Mouse (Mus musculus): ENCODE measurements around the gene 1700012B07Rik. TPM values are rescaled to one million over a fixed set of nuclear protein-coding genes. Genes with fewer than 3 reads are reported as not detected.

The 1700012B07Rik gene
- polyA plus RNA-seq, 1 experiment from 2014 or later = not detected

DNA sequence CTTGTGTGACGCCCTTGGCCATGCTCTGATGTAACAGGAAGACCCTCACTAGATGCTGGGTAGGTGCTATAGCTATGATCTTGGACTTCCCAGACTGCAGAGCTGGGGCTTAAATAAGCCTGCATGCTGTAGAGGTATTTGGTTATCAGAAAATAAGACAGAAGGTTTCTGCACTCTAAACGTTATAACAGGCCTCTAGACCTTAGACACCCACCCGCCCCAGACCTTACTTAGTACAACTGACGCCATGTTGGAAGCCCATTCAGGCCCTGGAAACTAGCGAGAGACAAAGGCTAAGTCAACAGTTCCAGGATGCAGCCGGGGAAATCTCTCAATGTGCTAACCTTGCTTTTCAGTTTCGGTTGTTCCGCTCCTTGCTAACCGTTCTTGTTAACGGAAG, 44.2 kb upstream of the 1700012B07Rik start:
- Histone ChIP-seq H3K4me1 (ENCODE audit: control insufficient read depth, insufficient read depth, low read length) (no peaks in the 10 kb centered on the region), H3K4me2 (no peak overlapping the region), H3K9me3 (replicated peaks; ENCODE audit: control insufficient read depth, low read length) (no peaks in the 10 kb centered on the region), H3K27me3 (ENCODE audit: control insufficient read depth, insufficient read depth, low read length) (no peaks in the 10 kb centered on the region; the same call in 1 of the 2 replicates), H3K4me3 (ENCODE audit: low read depth, low read length) (no peak overlapping the region), H3K36me3 (ENCODE audit: control insufficient read depth, insufficient read depth, low read length) (no peaks in the 10 kb centered on the region), H3K9ac (ENCODE audit: low read depth, low read length) (no peak overlapping the region), H3K27ac (ENCODE audit: low read depth, low read length) (no peak overlapping the region)
- WGBS (ENCODE audit: insufficient replicate concordance) = 77% methylated on average over 10 of the region's 10 CpGs
- no peak for ATAC-seq (replicated peaks; ENCODE audit: insufficient number of reproducible peaks, low FRiP score, low TSS enrichment)

DNA sequence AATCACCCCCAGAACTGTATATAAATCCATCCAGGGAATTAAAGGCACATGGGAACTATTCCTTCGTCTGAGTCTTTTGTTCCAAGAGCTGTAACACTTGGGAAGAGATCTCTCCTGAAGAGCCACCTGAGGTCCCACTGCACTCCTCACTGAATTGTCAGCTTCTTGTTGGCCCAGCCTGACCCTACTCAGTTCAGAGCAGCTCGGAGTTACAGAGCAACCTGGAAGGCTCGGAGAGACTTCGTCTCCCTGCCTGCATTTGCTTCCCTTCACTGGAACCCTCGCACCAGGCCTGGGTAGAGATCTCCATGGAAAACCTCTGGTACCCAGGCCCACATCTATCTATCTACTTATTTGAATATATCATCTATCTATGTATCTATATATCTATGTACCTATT, 40.0 kb upstream of the 1700012B07Rik start:
- Histone ChIP-seq H3K9ac (ENCODE audit: low read depth, low read length) (no peak overlapping the region), H3K9me3 (replicated peaks; ENCODE audit: control insufficient read depth, low read length) (no peaks in the 10 kb centered on the region; the same call in 1 of the 2 replicates), H3K4me1 (ENCODE audit: control insufficient read depth, insufficient read depth, low read length) (no peaks in the 10 kb centered on the region), H3K27me3 (ENCODE audit: control insufficient read depth, insufficient read depth, low read length) (no peaks in the 10 kb centered on the region; the same call in 1 of the 2 replicates), H3K36me3 (ENCODE audit: control insufficient read depth, insufficient read depth, low read length) (no peaks in the 10 kb centered on the region), H3K4me2 (no peak overlapping the region), H3K4me3 (ENCODE audit: low read depth, low read length) (no peak overlapping the region), H3K27ac (ENCODE audit: low read depth, low read length) (no peak overlapping the region)
- ATAC-seq (replicated peaks; ENCODE audit: insufficient number of reproducible peaks, low FRiP score, low TSS enrichment) = no peak
- 78% methylated on average over 5 of the region's 5 CpGs for WGBS (ENCODE audit: insufficient replicate concordance)

DNA sequence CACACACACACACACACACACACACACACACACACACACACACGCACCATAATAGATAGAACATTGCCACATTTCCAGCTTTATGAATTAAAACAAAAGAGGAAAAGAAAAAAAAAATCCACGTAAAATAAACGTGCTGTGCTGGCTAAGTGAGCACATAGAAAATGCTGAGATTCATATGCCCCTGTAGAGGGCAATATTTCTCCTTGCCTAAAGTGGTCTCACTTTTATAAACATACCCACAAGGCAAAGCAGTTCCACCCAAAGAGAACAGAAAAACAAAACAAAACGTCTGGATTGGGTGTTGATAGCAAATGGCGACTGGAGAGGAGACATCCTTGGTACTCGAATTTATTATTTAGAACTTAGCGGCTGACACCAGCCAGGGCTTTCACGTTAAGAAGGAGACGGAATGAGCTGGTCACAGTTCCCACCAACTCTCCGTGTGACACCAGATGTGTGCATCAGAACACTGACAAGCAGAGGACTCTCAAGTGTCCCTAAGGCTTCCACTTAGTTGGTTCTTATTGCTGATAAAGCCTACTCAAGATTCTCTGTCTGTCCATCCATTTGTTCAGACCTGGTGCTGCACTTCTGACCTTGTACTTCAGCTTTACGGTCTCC, 38.8 kb upstream of the 1700012B07Rik start:
- 71% methylated on average over 11 of the region's 11 CpGs for WGBS (ENCODE audit: insufficient replicate concordance)

GRCm38 (mm10) chr11:109865526-109865925, 37.7 kb upstream of the 1700012B07Rik start:
- Histone ChIP-seq H3K4me3 (ENCODE audit: low read depth, low read length) (no peak overlapping the region), H3K4me2 (no peak overlapping the region), H3K9ac (ENCODE audit: low read depth, low read length) (no peak overlapping the region), H3K27ac (ENCODE audit: low read depth, low read length) (no peak overlapping the region), H3K4me1 (ENCODE audit: control insufficient read depth, insufficient read depth, low read length) (0 out of 2 replicates have a peak, but pooled peaks cover under 1% of the 10 kb centered on the region), H3K9me3 (replicated peaks; ENCODE audit: control insufficient read depth, low read length) (no peaks in the 10 kb centered on the region; the same call in 1 of the 2 replicates), H3K36me3 (ENCODE audit: control insufficient read depth, insufficient read depth, low read length) (no peaks in the 10 kb centered on the region), H3K27me3 (ENCODE audit: control insufficient read depth, insufficient read depth, low read length) (no peaks in the 10 kb centered on the region; the same call in 1 of the 2 replicates)
- WGBS (ENCODE audit: insufficient replicate concordance) = 75% methylated on average over 8 of the region's 8 CpGs
- no peak for ATAC-seq (replicated peaks; ENCODE audit: insufficient number of reproducible peaks, low FRiP score, low TSS enrichment)

More for the DNA sequence above, 38.8 kb upstream of the 1700012B07Rik start:
- Histone ChIP-seq H3K4me1 (ENCODE audit: control insufficient read depth, insufficient read depth, low read length) (no peaks in the 10 kb centered on the region), H3K4me3 (ENCODE audit: low read depth, low read length) (no peak overlapping the region), H3K4me2 (no peak overlapping the region), H3K36me3 (ENCODE audit: control insufficient read depth, insufficient read depth, low read length) (no peaks in the 10 kb centered on the region), H3K27me3 (ENCODE audit: control insufficient read depth, insufficient read depth, low read length) (no peaks in the 10 kb centered on the region; the same call in 1 of the 2 replicates), H3K27ac (ENCODE audit: low read depth, low read length) (no peak overlapping the region), H3K9ac (ENCODE audit: low read depth, low read length) (no peak overlapping the region), H3K9me3 (replicated peaks; ENCODE audit: control insufficient read depth, low read length) (no peaks in the 10 kb centered on the region; the same call in 1 of the 2 replicates)
- ATAC-seq (replicated peaks; ENCODE audit: insufficient number of reproducible peaks, low FRiP score, low TSS enrichment) = no peak

GRCm38 (mm10) chr11:109863951-109864350, 36.1 kb upstream of the 1700012B07Rik start:
- Histone ChIP-seq H3K4me2 (no peak overlapping the region), H3K27me3 (ENCODE audit: control insufficient read depth, insufficient read depth, low read length) (no peaks in the 10 kb centered on the region; the same call in 1 of the 2 replicates), H3K9ac (ENCODE audit: low read depth, low read length) (no peak overlapping the region), H3K27ac (ENCODE audit: low read depth, low read length) (no peak overlapping the region), H3K9me3 (replicated peaks; ENCODE audit: control insufficient read depth, low read length) (no peaks in the 10 kb centered on the region; the same call in 1 of the 2 replicates), H3K4me1 (ENCODE audit: control insufficient read depth, insufficient read depth, low read length) (0 out of 2 replicates have a peak, but pooled peaks cover 2% of the 10 kb centered on the region), H3K4me3 (ENCODE audit: low read depth, low read length) (no peak overlapping the region), H3K36me3 (ENCODE audit: control insufficient read depth, insufficient read depth, low read length) (no peaks in the 10 kb centered on the region)
- no peak for ATAC-seq (replicated peaks; ENCODE audit: insufficient number of reproducible peaks, low FRiP score, low TSS enrichment)
- WGBS (ENCODE audit: insufficient replicate concordance) = 77% methylated on average over 7 of the region's 7 CpGs

DNA sequence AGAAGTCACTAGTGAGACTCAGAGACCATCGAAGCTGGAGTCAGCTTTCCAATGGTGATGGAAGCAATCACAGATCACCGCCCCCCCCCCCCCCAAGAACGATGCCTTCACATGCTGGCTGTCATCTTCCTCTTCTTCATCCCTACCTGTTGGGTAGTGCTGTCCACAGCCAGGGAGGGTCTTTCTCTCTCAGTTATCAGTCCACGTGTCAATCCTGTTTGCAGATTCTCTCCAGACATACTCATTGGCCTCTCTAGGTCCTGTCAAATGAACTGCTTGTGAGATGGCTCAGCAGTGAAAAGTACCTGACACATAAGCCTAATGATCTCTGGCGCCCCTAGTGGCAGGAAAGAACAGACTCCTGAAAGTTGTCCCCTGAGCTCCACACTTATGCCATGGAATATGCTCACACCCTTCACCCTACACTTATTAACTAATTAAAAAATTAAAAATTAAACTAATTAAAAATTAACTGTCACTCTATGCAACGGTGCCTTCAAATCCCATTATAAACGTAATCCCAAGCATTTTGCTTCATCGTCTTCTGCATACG, 35.4 kb upstream of the 1700012B07Rik start:
- 0 out of 2 replicates have a peak, but pooled peaks cover 2% of the 10 kb centered on the region for H3K4me1 ChIP-seq (ENCODE audit: control insufficient read depth, insufficient read depth, low read length)
- 0 out of 2 replicates have a peak, but pooled peaks have one; percentile 14 for ATAC-seq (replicated peaks; ENCODE audit: insufficient number of reproducible peaks, low FRiP score, low TSS enrichment)
- no peak overlapping the region for H3K9ac ChIP-seq (ENCODE audit: low read depth, low read length)
- WGBS (ENCODE audit: insufficient replicate concordance) = 65% methylated on average over 9 of the region's 9 CpGs
- no peaks in the 10 kb centered on the region for H3K36me3 ChIP-seq (ENCODE audit: control insufficient read depth, insufficient read depth, low read length)
- H3K9me3 ChIP-seq (replicated peaks; ENCODE audit: control insufficient read depth, low read length) = no peaks in the 10 kb centered on the region; the same call in 1 of the 2 replicates
- no peak overlapping the region for H3K4me3 ChIP-seq (ENCODE audit: low read depth, low read length)
- no peaks in the 10 kb centered on the region for H3K27me3 ChIP-seq (ENCODE audit: control insufficient read depth, insufficient read depth, low read length)
- H3K4me2 ChIP-seq = no peak overlapping the region
- no peak overlapping the region for H3K27ac ChIP-seq (ENCODE audit: low read depth, low read length)

- WGBS (ENCODE audit: insufficient replicate concordance) = 9% methylated on average over 10 of the region's 10 CpGs
These were observed 32.7 kb upstream of the 1700012B07Rik start for GRCm38 (mm10) chr11:109860508-109860907.

GRCm38 (mm10) chr11:109859939-109860469, 32.2 kb upstream of the 1700012B07Rik start:
- ATAC-seq (replicated peaks; ENCODE audit: insufficient number of reproducible peaks, low FRiP score, low TSS enrichment) = no peak
- Histone ChIP-seq H3K36me3 (ENCODE audit: control insufficient read depth, insufficient read depth, low read length) (no peaks in the 10 kb centered on the region), H3K27ac (ENCODE audit: low read depth, low read length) (no peak overlapping the region), H3K9me3 (replicated peaks; ENCODE audit: control insufficient read depth, low read length) (no peaks in the 10 kb centered on the region; the same call in 1 of the 2 replicates), H3K27me3 (ENCODE audit: control insufficient read depth, insufficient read depth, low read length) (no peaks in the 10 kb centered on the region), H3K9ac (ENCODE audit: low read depth, low read length) (0 out of 2 replicates have a peak overlapping the region, but pooled peaks have one; percentile 16), H3K4me3 (ENCODE audit: low read depth, low read length) (no peak overlapping the region), H3K4me1 (ENCODE audit: control insufficient read depth, insufficient read depth, low read length) (0 out of 2 replicates have a peak, but pooled peaks cover 2% of the 10 kb centered on the region), H3K4me2 (peak overlapping the region; percentile 52)
- WGBS (ENCODE audit: insufficient replicate concordance) = 60% methylated on average over 14 of the region's 14 CpGs

More at GRCm38 (mm10) chr11:109860508-109860907, 32.7 kb upstream of the 1700012B07Rik start:
- H3K9ac ChIP-seq (ENCODE audit: low read depth, low read length) = 0 out of 2 replicates have a peak overlapping the region, but pooled peaks have one; percentile 16
- H3K36me3 ChIP-seq (ENCODE audit: control insufficient read depth, insufficient read depth, low read length) = no peaks in the 10 kb centered on the region
- 0 out of 2 replicates have a peak, but pooled peaks cover 2% of the 10 kb centered on the region for H3K4me1 ChIP-seq (ENCODE audit: control insufficient read depth, insufficient read depth, low read length)
- peak overlapping the region; percentile 52 for H3K4me2 ChIP-seq
- no peak for ATAC-seq (replicated peaks; ENCODE audit: insufficient number of reproducible peaks, low FRiP score, low TSS enrichment)
- H3K27me3 ChIP-seq (ENCODE audit: control insufficient read depth, insufficient read depth, low read length) = no peaks in the 10 kb centered on the region
- H3K4me3 ChIP-seq (ENCODE audit: low read depth, low read length) = no peak overlapping the region
- H3K9me3 ChIP-seq (replicated peaks; ENCODE audit: control insufficient read depth, low read length) = no peaks in the 10 kb centered on the region; the same call in 1 of the 2 replicates
- no peak overlapping the region for H3K27ac ChIP-seq (ENCODE audit: low read depth, low read length)
